In genomic region chr7:123283826-123284225, GRCm38 (mm10) we compare ENCODE assay signal across 18 mouse cellular contexts.
DNase-seq lines count a peak whose midpoint lies in the region; TF ChIP-seq lines count a peak whose summit lies in the region.
"Had no signal": no experiment of that assay in that cellular context is flagged by ENCODE, and none has a peak within 500 bp of the region (broad histone marks: within the 10 kb centered on the region; RNA-seq: fewer than 3 reads in every experiment).

No protein-coding gene starts in this region.

- WGBS in thymus, adult 2 months: 92% methylated on average over 4 of the region's 4 CpGs

- no peaks in the 10 kb centered on the region for H3K27me3 ChIP-seq in thymus, adult 2 months (ENCODE audit: control insufficient read depth, insufficient read depth, low read length)
- H3K27me3 ChIP-seq: embryonic facial prominence, embryonic 13.5 days; heart, embryonic 12.5 days; intestine, embryonic 15.5 days; kidney, embryonic 15.5 days had no signal

- no peak overlapping the region for H3K27ac ChIP-seq in thymus, adult 2 months (ENCODE audit: control insufficient read depth, insufficient read depth, low read length)
- H3K27ac ChIP-seq: embryonic facial prominence, embryonic 13.5 days; intestine, embryonic 15.5 days; kidney, embryonic 15.5 days had no signal

- TF ChIP-seq POLR2A in thymus, adult 2 months (IDR thresholded peaks at IDR 0.05; ENCODE audit: control insufficient read depth, extremely low read depth, insufficient read depth, low read length, poor library complexity): no peak

- TF ChIP-seq CTCF in thymus, adult 2 months (IDR thresholded peaks at IDR 0.05; ENCODE audit: borderline replicate concordance, control insufficient read depth, extremely low read depth, insufficient read depth, low read length, poor library complexity): no peak

- H3K36me3 ChIP-seq in thymus, adult 2 months (ENCODE audit: control insufficient read depth, insufficient read depth, low read length): peaks cover 34% of the 10 kb centered on the region

- peak; percentile 35 to 56 for DNase-seq in left cerebral cortex, adult 18-20 months (ENCODE audit: low spot score in 2 of 2)
- no peak for DNase-seq in left cerebral cortex, adult 11 months (ENCODE audit: low spot score)
- peak; percentile 61 for DNase-seq in Muller cell, postnatal 12 days (ENCODE audit: inconsistent ontology term)
- DNase-seq in brain, adult 2 months (ENCODE audit: low read depth, low spot score): peak; percentile 85
- DNase-seq in right cerebral cortex, postnatal 14 days: peak; percentile 61
- DNase-seq in thymus, adult 2 months: no peak
- DNase-seq in kidney, adult 18-20 months: no peak
- DNase-seq: adrenal gland, postnatal 14 days; cerebellum, adult 9-10 months; gastrocnemius, postnatal 10 days; heart, adult 11 months; heart, postnatal 14 days; liver, postnatal 0 days; retina, postnatal 1 day had no signal

- no peak overlapping the region for H3K4me3 ChIP-seq in thymus, adult 2 months (ENCODE audit: control insufficient read depth, insufficient read depth, low read length)
- H3K4me3 ChIP-seq: embryonic facial prominence, embryonic 13.5 days; heart, embryonic 12.5 days; intestine, embryonic 15.5 days; kidney, embryonic 15.5 days had no signal

- no peaks in the 10 kb centered on the region for H3K4me1 ChIP-seq in thymus, adult 2 months (replicated peaks; ENCODE audit: control insufficient read depth, insufficient read depth, low read length)
- H3K4me1 ChIP-seq: embryonic facial prominence, embryonic 13.5 days; intestine, embryonic 15.5 days; kidney, embryonic 15.5 days had no signal

Comparison
In these comparisons a context has a peak if more than half of its experiments do, and no peak if none do; other contexts are left out.
1. DNase-seq: peak in left cerebral cortex, adult 18-20 months (2 of 2), Muller cell, postnatal 12 days (single experiment), brain, adult 2 months (single experiment) and right cerebral cortex, postnatal 14 days (single experiment); none in left cerebral cortex, adult 11 months (single experiment), thymus, adult 2 months (single experiment) and kidney, adult 18-20 months (single experiment).